Mouse (Mus musculus): Measurements from ENCODE around the gene Il10rb.

DNA sequence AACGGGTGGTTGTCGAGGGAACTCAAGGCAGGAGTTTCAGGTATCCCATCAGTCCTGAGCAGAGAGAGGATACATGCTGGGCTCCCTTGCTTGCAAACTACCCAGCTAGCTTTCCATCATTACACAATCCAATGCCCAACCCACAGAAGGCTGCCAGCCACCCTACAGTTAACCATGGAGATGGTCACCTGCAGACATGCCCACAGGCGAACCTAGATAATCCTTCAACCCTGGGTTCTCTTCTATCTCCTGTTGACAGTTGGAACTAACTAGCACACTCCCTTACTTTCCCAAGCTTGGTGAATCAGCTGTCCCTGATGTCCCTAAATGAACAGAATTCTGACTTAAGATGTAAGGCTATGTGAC lies 18.9 kb upstream of the Il10rb start:
- TF ChIP-seq CTCF (IDR thresholded peaks at IDR 0.05; ENCODE audit: low read depth, low read length) (no peak), GATA2 (IDR thresholded peaks at IDR 0.05; ENCODE audit: borderline replicate concordance, low read depth, low read length) (no peak), POLR2AphosphoS5 (IDR thresholded peaks at IDR 0.05; ENCODE audit: insufficient replicate concordance, low read depth, low read length) (no peak), TAL1 (conservative IDR thresholded peaks at IDR 0.05; ENCODE audit: low read depth, low read length) (no peak)

Data from G1E (cell line).